Mouse (Mus musculus) Patski (cell line): ENCODE measurements around the gene Adgrg6. TPM values are rescaled to one million over a fixed set of nuclear protein-coding genes. Genes with fewer than 3 reads are reported as not detected.

Source experiments
- ATAC-seq: fragments of 100-300 bp; one replicate; pipeline ENCODE4 v1.8.0; 2021
- CTCF ChIA-PET: fragments of 350-600 bp; sonication (Branson Sonifier 250); formaldehyde crosslinking; loops from one replicate; lab custom pipeline; 2022; ENCODE audit warnings: inconsistent platforms; lab: Charles Lee
- POLR2A ChIA-PET: fragments of 350-600 bp; sonication (Branson Sonifier 250); formaldehyde crosslinking; loops from one replicate; lab custom pipeline; 2022; ENCODE audit warnings: antibody characterized with exemption, inconsistent platforms; lab: Charles Lee
- DNase-seq: peaks from one replicate; pipeline ENCODE4 v3.0.0-alpha.2; 2011; ENCODE audit warnings: low read depth, low spot score
- H3K27me3 ChIP-seq: fragments of 371-371 bp; one replicate; pipeline ENCODE4 v1.5.1; 2021
- CTCF ChIP-seq: fragments of 100-300 bp; IDR thresholded peaks from one replicate; pipeline ENCODE4 v1.5.1; 2021
- in situ Hi-C: fragments of 300-500 bp; cut with MboI; formaldehyde crosslinking; loops from 3 replicates; pipeline ENCODE4 v1.11.1; 2018; ENCODE audit warnings: low pct_unique_long_range_greater_than_20kb, mixed read lengths
- polyA plus RNA-seq: library from polyadenylated mRNA; unstranded; gene quantifications from one replicate; pipeline ENCODE4 v1.2.3, GENCODE M21; 2021

The Adgrg6 gene
- polyA plus RNA-seq, 1 experiment from 2014 or later, result 43.0 TPM

DNA sequence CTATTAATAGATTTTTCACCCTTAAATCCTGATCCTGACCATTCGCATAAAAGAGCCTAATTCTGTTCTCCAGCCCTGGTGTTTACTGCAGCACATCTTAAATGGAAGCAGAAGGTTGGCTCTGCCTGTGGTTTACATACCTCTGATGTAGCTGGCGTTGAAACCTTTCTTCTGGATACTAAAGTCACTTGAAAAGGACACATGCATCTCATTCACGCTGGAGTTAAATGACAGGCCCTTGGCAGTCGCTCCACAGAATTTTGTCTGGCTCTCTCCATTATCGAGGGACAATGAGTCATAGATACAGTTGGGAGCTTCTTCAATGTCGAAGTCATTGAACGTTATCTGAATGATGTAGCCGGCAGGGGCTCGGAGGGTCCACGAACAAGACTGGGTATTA lies 76.8 kb downstream of the Adgrg6 start:
- ATAC-seq (no peak), DNase-seq (no peak)
- in situ Hi-C loops, result loop anchor here (5.0 kb wide), 1 partner anchor 54 kb away; no protein-coding TSS in a partner anchor
- TF ChIP-seq CTCF, result no peak
- ChIA-PET POLR2A (interaction anchor here (0.8 kb wide), 1 partner anchor 76 kb away, joined by 3 read pairs; no protein-coding TSS in a partner anchor), CTCF (interaction anchor here (1.2 kb wide), 1 partner anchor 36 kb away, joined by 4 read pairs; no protein-coding TSS in a partner anchor)
- no peaks in the 10 kb centered on the region for H3K27me3 ChIP-seq

DNA sequence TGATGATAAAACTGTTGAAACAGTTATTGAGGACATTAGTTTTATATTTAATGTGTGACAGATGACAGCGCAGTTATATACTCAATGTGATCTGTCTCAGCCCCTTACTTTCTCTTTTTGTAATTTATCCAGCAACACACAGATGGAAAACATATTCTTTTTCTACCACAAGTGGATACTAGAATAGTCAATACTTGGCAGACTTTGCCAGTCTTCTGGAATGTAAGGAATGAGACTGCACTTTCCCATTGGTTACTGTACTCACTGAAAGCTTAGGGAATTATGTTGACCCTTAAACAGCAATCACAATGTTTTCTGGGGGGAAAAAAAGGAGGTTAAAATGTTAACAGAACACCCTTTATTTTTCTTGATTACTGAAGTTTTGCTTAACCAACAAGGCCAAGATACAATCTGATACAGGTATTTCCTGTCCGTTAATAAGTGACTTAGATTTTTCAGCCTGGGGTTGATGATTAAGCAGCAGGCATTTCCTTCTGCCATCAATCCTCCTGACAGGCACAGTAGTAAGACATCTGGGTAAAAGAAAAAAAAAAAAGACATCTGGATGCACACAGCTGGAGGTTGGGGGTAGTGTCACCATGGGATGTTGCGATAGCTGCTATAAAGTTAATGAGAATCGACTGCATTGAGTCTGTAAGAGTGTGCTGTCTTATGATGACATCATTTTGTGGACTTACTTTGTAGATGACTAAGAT lies 81.5 kb downstream of the Adgrg6 start:
- ATAC-seq (peak; percentile 91), DNase-seq (peak; percentile 58)
- ChIA-PET CTCF (interaction anchor here (1.4 kb wide), 1 partner anchor 10 kb away, joined by 3 read pairs; no protein-coding TSS in a partner anchor), POLR2A (no interaction called here)
- H3K27me3 ChIP-seq, result no peaks in the 10 kb centered on the region
- TF ChIP-seq CTCF, result no peak
- in situ Hi-C loops, result loop anchor here (5.0 kb wide), 1 partner anchor 78 kb away; no protein-coding TSS in a partner anchor

DNA sequence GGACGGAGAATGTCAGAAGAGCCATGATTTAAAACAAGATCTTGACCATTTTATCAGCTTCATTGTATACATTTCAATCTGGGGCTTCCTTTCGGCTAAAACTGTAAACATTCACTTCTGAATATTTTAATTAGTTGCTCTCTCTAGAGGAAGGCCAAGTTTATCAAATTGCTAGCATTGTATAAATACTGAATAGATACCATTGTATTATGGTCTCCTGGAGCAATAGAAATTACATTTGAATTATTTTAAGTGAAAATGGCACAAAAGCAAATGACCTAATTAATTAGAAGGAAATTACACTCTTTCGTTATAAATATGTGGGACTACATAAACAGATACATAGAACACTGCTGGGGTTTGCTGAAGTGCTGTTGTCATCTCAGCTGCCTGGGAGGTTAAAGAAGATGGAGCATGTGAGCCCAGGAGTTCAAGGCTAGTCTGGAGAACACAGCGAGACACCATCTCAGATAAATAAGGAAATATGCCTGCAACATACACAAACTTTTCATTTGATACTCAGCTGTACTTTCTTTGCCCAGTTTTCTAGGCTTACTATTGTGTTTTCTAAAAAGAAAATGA lies 84.4 kb downstream of the Adgrg6 start:
- in situ Hi-C loops, result loop anchor here (5.0 kb wide), 1 partner anchor 81 kb away; no protein-coding TSS in a partner anchor
- ChIA-PET POLR2A (no interaction called here), CTCF (interaction anchor here (1.6 to 2.0 kb wide), 2 partner anchors 9 to 196 kb away, joined by 3 to 9 read pairs; no protein-coding TSS in a partner anchor)
- H3K27me3 ChIP-seq, result no peaks in the 10 kb centered on the region
- DNase-seq, result no peak
- no peak for ATAC-seq
- no peak for TF ChIP-seq CTCF

DNA sequence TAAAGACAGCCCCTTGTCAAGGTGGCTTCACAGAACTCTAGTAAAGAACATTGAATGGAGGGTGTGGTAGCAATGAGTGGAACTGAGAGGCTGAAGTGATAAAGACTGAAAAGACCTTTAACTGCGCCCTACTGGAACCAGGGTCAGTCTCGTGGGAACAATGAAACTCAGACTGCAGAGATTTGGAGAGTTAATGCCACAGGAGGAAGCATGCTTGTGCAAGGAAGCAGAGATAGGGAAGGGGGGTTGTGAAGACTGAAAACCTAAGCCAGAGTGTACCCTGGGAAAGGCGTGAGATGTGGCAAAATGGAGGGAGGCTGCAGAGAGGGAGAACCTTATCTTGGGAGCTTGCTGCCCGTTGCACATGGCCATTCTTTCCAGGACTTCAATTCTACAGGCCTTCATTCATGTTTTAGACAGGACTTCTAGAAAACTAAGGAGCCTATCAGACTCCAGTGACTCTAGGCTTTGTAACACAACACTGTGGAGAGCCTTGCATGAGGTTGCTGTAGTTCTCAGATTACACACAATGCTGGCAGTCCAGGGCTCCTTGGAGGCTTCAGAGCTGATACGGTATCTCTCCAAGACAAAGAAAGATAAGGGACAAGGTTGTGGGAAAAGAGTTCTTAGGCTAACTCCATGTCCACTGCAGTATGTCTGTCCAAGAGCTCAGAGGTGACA lies 85.1 kb downstream of the Adgrg6 start:
- DNase-seq (no peak), ATAC-seq (no peak)
- in situ Hi-C loops, result loop anchor here (5.0 kb wide), 1 partner anchor 82 kb away; no protein-coding TSS in a partner anchor
- CTCF ChIA-PET, result interaction anchor here (1.6 to 2.0 kb wide), 2 partner anchors 8 to 197 kb away, joined by 3 to 9 read pairs; no protein-coding TSS in a partner anchor
- POLR2A ChIA-PET, result no interaction called here
- no peaks in the 10 kb centered on the region for H3K27me3 ChIP-seq
- no peak for TF ChIP-seq CTCF

DNA sequence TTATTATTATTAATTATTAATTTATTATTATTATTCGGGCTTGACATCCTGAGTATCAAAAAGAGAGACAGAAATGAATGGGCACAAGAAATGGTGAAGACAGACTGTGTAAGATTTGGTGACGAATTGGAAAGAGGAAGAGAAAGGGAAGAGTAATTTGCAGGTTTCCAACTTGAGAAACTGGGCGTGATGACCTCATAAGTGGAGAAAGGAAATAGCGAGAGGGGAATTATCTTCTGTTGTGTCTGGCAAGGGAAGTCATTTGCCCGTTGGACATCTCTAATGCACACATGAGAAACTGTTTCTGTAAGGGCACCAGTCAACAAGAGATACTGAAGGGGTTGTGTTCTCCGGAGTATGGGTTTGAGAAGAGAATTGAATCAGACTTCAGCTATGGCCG lies 85.6 kb downstream of the Adgrg6 start:
- DNase-seq (no peak), ATAC-seq (no peak)
- ChIA-PET CTCF (interaction anchor here (1.6 to 2.0 kb wide), 2 partner anchors 8 to 198 kb away, joined by 3 to 9 read pairs; no protein-coding TSS in a partner anchor), POLR2A (no interaction called here)
- in situ Hi-C loops, result loop anchor here (5.0 kb wide), 1 partner anchor 82 kb away; no protein-coding TSS in a partner anchor
- no peak for TF ChIP-seq CTCF
- no peaks in the 10 kb centered on the region for H3K27me3 ChIP-seq

DNA sequence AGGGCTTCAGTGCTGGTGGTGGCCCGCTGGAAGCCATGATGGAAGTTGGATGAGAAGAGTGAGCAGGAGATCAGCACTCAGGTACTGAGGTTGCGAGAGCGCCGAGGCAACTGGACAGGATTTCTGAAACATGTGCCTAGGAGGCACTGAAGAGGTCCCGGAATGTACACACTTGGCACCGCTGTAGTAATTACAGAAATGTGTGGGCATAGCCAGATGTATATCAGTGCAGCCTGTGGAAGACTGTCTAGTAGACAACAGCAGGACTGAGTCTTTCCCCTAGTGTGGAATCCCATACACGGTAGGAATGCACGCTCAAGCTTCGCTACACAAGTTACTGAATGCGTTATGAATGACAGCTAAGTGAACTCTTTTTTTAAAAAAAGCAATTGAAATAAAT lies 86.1 kb downstream of the Adgrg6 start:
- no peak for ATAC-seq
- in situ Hi-C loops, result no loop called here
- ChIA-PET CTCF (interaction anchor here (1.6 kb wide), 1 partner anchor 198 kb away, joined by 3 read pairs; no protein-coding TSS in a partner anchor), POLR2A (no interaction called here)
- DNase-seq, result no peak
- TF ChIP-seq CTCF, result no peak
- H3K27me3 ChIP-seq, result no peaks in the 10 kb centered on the region

DNA sequence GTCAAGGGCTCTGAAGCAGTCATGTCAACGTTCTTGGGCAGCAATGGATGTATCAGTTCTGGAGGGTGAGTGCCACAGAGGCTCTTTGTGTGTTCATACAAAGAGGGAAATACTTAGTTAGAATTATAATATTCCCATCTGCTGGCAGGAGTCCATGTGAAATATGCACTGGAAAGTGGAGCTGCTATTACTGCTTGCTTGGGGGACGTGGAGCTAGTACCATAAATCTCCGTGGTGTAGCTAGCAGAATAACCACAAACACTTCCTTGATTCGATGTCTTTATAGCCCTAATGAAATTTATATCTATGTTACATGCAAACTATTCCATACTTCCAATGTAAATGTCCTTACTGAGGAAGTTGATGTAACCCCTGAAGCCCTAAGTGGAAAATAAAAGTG lies 91.0 kb downstream of the Adgrg6 start:
- no peak for ATAC-seq
- ChIA-PET POLR2A (no interaction called here), CTCF (interaction anchor here (1.0 to 1.5 kb wide), 2 partner anchors 86 to 90 kb away, joined by 3 read pairs; no protein-coding TSS in a partner anchor)
- DNase-seq, result no peak
- in situ Hi-C loops, result no loop called here
- no peaks in the 10 kb centered on the region for H3K27me3 ChIP-seq
- no peak for TF ChIP-seq CTCF

DNA sequence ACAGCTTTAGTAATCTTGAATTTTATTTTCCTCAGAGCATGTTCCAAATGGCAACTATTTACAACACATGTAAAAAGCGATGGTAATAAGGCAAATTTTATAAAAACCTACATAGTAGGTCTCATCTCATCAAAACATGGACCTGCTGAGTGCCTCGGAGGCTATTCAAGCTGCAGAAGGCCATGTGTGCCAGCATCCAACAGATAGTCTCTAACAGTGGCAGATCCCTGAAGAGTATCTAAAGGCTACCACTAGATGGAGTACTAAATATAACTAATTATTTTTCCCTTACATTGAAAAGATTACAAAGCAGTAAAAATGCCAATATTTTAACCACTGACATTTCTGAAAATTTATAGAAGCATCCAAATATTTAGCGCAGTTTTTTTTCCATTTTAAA lies 93.6 kb downstream of the Adgrg6 start:
- in situ Hi-C loops, result no loop called here
- ATAC-seq, result no peak
- POLR2A ChIA-PET, result no interaction called here

DNA sequence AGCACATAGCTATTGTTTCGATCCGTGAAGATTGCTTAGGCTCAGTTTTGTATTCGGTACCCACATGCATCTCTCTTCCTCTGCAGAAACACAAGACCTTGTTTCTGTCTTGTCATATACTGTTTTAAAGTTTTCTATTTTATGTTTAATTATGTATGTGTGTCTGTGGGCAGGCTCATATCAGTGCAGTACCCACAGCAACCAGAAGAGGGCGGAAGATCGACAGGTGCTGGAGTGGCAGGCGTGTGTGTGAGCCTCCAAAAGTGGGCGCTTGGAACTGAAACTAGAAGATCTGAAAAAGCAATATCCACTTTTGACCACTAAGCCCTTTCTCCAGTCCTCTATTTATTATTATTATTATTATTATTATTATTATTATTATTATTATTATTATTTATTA lies 95.4 kb downstream of the Adgrg6 start:
- TF ChIP-seq CTCF, result peak; percentile 50
- in situ Hi-C loops, result no loop called here
- ChIA-PET CTCF (interaction anchor here (1.1 to 1.4 kb wide), 2 partner anchors 11 to 18 kb away, joined by 3 to 4 read pairs; no protein-coding TSS in a partner anchor), POLR2A (interaction anchor here (0.6 kb wide), 1 partner anchor 140 kb away, joined by 3 read pairs; no protein-coding TSS in a partner anchor)
- DNase-seq (no peak), ATAC-seq (no peak)
- H3K27me3 ChIP-seq, result no peaks in the 10 kb centered on the region

More for the DNA sequence above, 93.6 kb downstream of the Adgrg6 start:
- CTCF ChIA-PET, result interaction anchor here (0.7 to 3.3 kb wide), 8 partner anchors 9 to 249 kb away, joined by 3 to 18 read pairs (median 3); no protein-coding TSS in a partner anchor
- no peaks in the 10 kb centered on the region for H3K27me3 ChIP-seq
- TF ChIP-seq CTCF, result peak; percentile 68
- DNase-seq, result no peak
